Comparison of ENCODE assay signal across 8 mouse cellular contexts in genomic region chr8:84009876-84010275, GRCm38 (mm10). TPM values are rescaled to one million over a fixed set of nuclear protein-coding genes. Genes with fewer than 3 reads are reported as not detected.
DNase-seq lines count a peak whose midpoint lies in the region; ATAC-seq and TF ChIP-seq lines count a peak whose summit lies in the region.

No protein-coding gene starts in this region.

- peak; percentile 91 for DNase-seq in 3T3-L1 (ENCODE audit: low read depth, low spot score)
- DNase-seq in adrenal gland, postnatal 14 days = peak; percentile 93
- peak; percentile 93 for DNase-seq in embryonic facial prominence, embryonic 11.5 days (ENCODE audit: low spot score)
- DNase-seq in heart, adult 9 months (ENCODE audit: low spot score in 2 of 2) = peak; percentile 79 to 86
- peak; percentile 95 for DNase-seq in kidney, postnatal 10 days
- DNase-seq in liver, postnatal 0 days = peak; percentile 85
- peak; percentile 85 for DNase-seq in testis, postnatal 14 days (ENCODE audit: low spot score)

- 2% methylated on average over 11 of the region's 11 CpGs for WGBS in embryonic facial prominence, embryonic 11.5 days
- under 1% methylated on average over 11 of the region's 11 CpGs for WGBS in liver, postnatal 0 days (ENCODE audit: insufficient replicate concordance)
- under 1% methylated on average over 11 of the region's 11 CpGs for WGBS in neural tube, embryonic 15.5 days

- H3K4me3 ChIP-seq in embryonic facial prominence, embryonic 11.5 days (ENCODE audit: low read depth, low read length) = no peak overlapping the region
- H3K4me3 ChIP-seq in liver, postnatal 0 days (ENCODE audit: low read depth, low read length) = no peak overlapping the region
- no peak overlapping the region for H3K4me3 ChIP-seq in neural tube, embryonic 15.5 days (replicated peaks)

- no peak overlapping the region for H3K4me2 ChIP-seq in embryonic facial prominence, embryonic 11.5 days (ENCODE audit: low read depth, low read length)
- no peak overlapping the region for H3K4me2 ChIP-seq in liver, postnatal 0 days (ENCODE audit: low read depth, low read length)
- H3K4me2 ChIP-seq in neural tube, embryonic 15.5 days = peak overlapping the region; percentile 99

- TF ChIP-seq CTCF in liver, postnatal 0 days (IDR thresholded peaks at IDR 0.05; ENCODE audit: low read depth) = peak; percentile 94

- ATAC-seq in embryonic facial prominence, embryonic 11.5 days (replicated peaks; ENCODE audit: insufficient number of reproducible peaks, low FRiP score, low TSS enrichment, low read depth) = no peak
- ATAC-seq in liver, postnatal 0 days = no peak; the same call in 1 of the 2 replicates
- ATAC-seq in neural tube, embryonic 15.5 days (ENCODE audit: low FRiP score) = peak; percentile 39; the same call in 1 of the 2 replicates

- no peak overlapping the region for H3K9ac ChIP-seq in embryonic facial prominence, embryonic 11.5 days (replicated peaks; ENCODE audit: low read length)
- no peak overlapping the region for H3K9ac ChIP-seq in liver, postnatal 0 days (replicated peaks)
- H3K9ac ChIP-seq in neural tube, embryonic 15.5 days (replicated peaks) = no peak overlapping the region

- H3K9me3 ChIP-seq in embryonic facial prominence, embryonic 11.5 days (replicated peaks; ENCODE audit: control insufficient read depth, low read length) = no peaks in the 10 kb centered on the region
- H3K9me3 ChIP-seq in liver, postnatal 0 days (ENCODE audit: low read length) = no peaks in the 10 kb centered on the region
- H3K9me3 ChIP-seq in neural tube, embryonic 15.5 days (replicated peaks) = no peaks in the 10 kb centered on the region

- peaks cover 3% of the 10 kb centered on the region for H3K4me1 ChIP-seq in embryonic facial prominence, embryonic 11.5 days (ENCODE audit: control insufficient read depth, insufficient read depth, low read length)
- peaks cover 28% of the 10 kb centered on the region for H3K4me1 ChIP-seq in liver, postnatal 0 days (ENCODE audit: insufficient read depth)
- peaks cover 36% of the 10 kb centered on the region for H3K4me1 ChIP-seq in neural tube, embryonic 15.5 days

- no peaks in the 10 kb centered on the region for H3K36me3 ChIP-seq in embryonic facial prominence, embryonic 11.5 days (replicated peaks; ENCODE audit: control insufficient read depth, insufficient read depth, low read depth, low read length)
- H3K36me3 ChIP-seq in liver, postnatal 0 days (replicated peaks; ENCODE audit: insufficient read depth, low read length) = no peaks in the 10 kb centered on the region
- no peaks in the 10 kb centered on the region for H3K36me3 ChIP-seq in neural tube, embryonic 15.5 days

- no peak for TF ChIP-seq EP300 in liver, postnatal 0 days (IDR thresholded peaks at IDR 0.05; ENCODE audit: low read depth)

- no peak overlapping the region for H3K27ac ChIP-seq in embryonic facial prominence, embryonic 11.5 days (replicated peaks; ENCODE audit: low read depth, low read length)
- H3K27ac ChIP-seq in liver, postnatal 0 days (ENCODE audit: low read depth) = no peak overlapping the region
- no peak overlapping the region for H3K27ac ChIP-seq in neural tube, embryonic 15.5 days (replicated peaks)

- H3K27me3 ChIP-seq in embryonic facial prominence, embryonic 11.5 days (ENCODE audit: control insufficient read depth, insufficient read depth, low read length) = peaks cover 32% of the 10 kb centered on the region
- peaks cover 40% of the 10 kb centered on the region for H3K27me3 ChIP-seq in liver, postnatal 0 days (ENCODE audit: insufficient read depth, low read length)
- H3K27me3 ChIP-seq in neural tube, embryonic 15.5 days (replicated peaks) = peaks cover 42% of the 10 kb centered on the region

RNA-seq across cellular contexts. Expression of gene 2210011C24Rik, which starts 2.1 kb away (rescaled TPM):
- not detected in 2 replicates for total RNA-seq in adrenal gland, postnatal 14 days (2021)
- polyA plus RNA-seq in embryonic facial prominence, embryonic 11.5 days (2014; fragmentation: Nextera tagmentation; extraction: Ambion mirVana) = not detected in 2 replicates
- polyA plus RNA-seq in liver, postnatal 0 days (2015; fragmentation: Nextera tagmentation; extraction: Ambion mirVana) = 0.40 TPM in 1 of 2 replicates, not detected in the other
- polyA plus RNA-seq in neural tube, embryonic 15.5 days (2015; fragmentation: Nextera tagmentation; extraction: Ambion mirVana) = 0.69 and 1.6 TPM in 2 replicates

RNA-seq across cellular contexts. Expression of gene 1700067K01Rik, which starts 8.6 kb away (rescaled TPM):
- total RNA-seq in adrenal gland, postnatal 14 days (2021) = 0.56 and 0.83 TPM in 2 replicates
- polyA plus RNA-seq in embryonic facial prominence, embryonic 11.5 days (2014; fragmentation: Nextera tagmentation; extraction: Ambion mirVana) = 0.29 and 0.85 TPM in 2 replicates
- polyA plus RNA-seq in liver, postnatal 0 days (2015; fragmentation: Nextera tagmentation; extraction: Ambion mirVana) = 0.87 and 0.99 TPM in 2 replicates
- polyA plus RNA-seq in neural tube, embryonic 15.5 days (2015; fragmentation: Nextera tagmentation; extraction: Ambion mirVana) = 0.82 and 1.2 TPM in 2 replicates

RNA-seq across cellular contexts. Expression of gene Palm3, which starts 11.4 kb away (rescaled TPM):
- total RNA-seq in adrenal gland, postnatal 14 days (2021) = 0.38 and 0.52 TPM in 2 replicates
- 1.5 and 3.0 TPM in 2 replicates for polyA plus RNA-seq in embryonic facial prominence, embryonic 11.5 days (2014; fragmentation: Nextera tagmentation; extraction: Ambion mirVana)
- 0.04 TPM in 1 of 2 replicates, not detected in the other for polyA plus RNA-seq in liver, postnatal 0 days (2015; fragmentation: Nextera tagmentation; extraction: Ambion mirVana)
- polyA plus RNA-seq in neural tube, embryonic 15.5 days (2015; fragmentation: Nextera tagmentation; extraction: Ambion mirVana) = 14.1 and 17.0 TPM in 2 replicates

RNA-seq across cellular contexts. Expression of gene Samd1, which starts 12.4 kb away (rescaled TPM):
- total RNA-seq in adrenal gland, postnatal 14 days (2021) = 37.0 and 42.5 TPM in 2 replicates
- polyA plus RNA-seq in embryonic facial prominence, embryonic 11.5 days (2014; fragmentation: Nextera tagmentation; extraction: Ambion mirVana) = 18.2 and 19.3 TPM in 2 replicates
- 3.5 and 3.8 TPM in 2 replicates for polyA plus RNA-seq in liver, postnatal 0 days (2015; fragmentation: Nextera tagmentation; extraction: Ambion mirVana)
- 7.9 and 8.4 TPM in 2 replicates for polyA plus RNA-seq in neural tube, embryonic 15.5 days (2015; fragmentation: Nextera tagmentation; extraction: Ambion mirVana)

RNA-seq across cellular contexts. Expression of gene Il27ra, which starts 32.5 kb away (rescaled TPM):
- 2.3 and 12.2 TPM in 2 replicates for total RNA-seq in adrenal gland, postnatal 14 days (2021)
- 0.31 and 0.38 TPM in 2 replicates for polyA plus RNA-seq in embryonic facial prominence, embryonic 11.5 days (2014; fragmentation: Nextera tagmentation; extraction: Ambion mirVana)
- polyA plus RNA-seq in liver, postnatal 0 days (2015; fragmentation: Nextera tagmentation; extraction: Ambion mirVana) = 0.76 and 0.88 TPM in 2 replicates
- 0.37 and 1.7 TPM in 2 replicates for polyA plus RNA-seq in neural tube, embryonic 15.5 days (2015; fragmentation: Nextera tagmentation; extraction: Ambion mirVana)
